Mouse (Mus musculus): ENCODE measurements around the gene Cttnbp2.
"Not testable (repeated sequence)": the region's sequence is repeated elsewhere in the genome, so short reads cannot be mapped to it uniquely, and the experiment has no call there.

Cttnbp2 gene

GRCm38 (mm10) chr6:18417866-18418454 is 96.7 kb downstream of the Cttnbp2 start:
- no peak for DNase-seq (ENCODE audit: low read depth, low spot score)

- DNase-seq (ENCODE audit: low read depth, low spot score) = no peak
Observed at GRCm38 (mm10) chr6:18415961-18416360, 98.7 kb downstream of the Cttnbp2 start.

GRCm38 (mm10) chr6:18411505-18412225 is 103.0 kb downstream of the Cttnbp2 start:
- DNase-seq (ENCODE audit: low read depth, low spot score) = no peak

- no peak for DNase-seq (ENCODE audit: low read depth, low spot score)
Observed at GRCm38 (mm10) chr6:18408445-18408844, 106.2 kb downstream of the Cttnbp2 start.

GRCm38 (mm10) chr6:18401066-18401674 is 113.5 kb downstream of the Cttnbp2 start:
- peak; percentile 15 for DNase-seq (ENCODE audit: low read depth, low spot score)

- no peak for DNase-seq (ENCODE audit: low read depth, low spot score)
Observed at GRCm38 (mm10) chr6:18381380-18381779, 133.3 kb downstream of the Cttnbp2 start.

GRCm38 (mm10) chr6:18380300-18381202 is 134.1 kb downstream of the Cttnbp2 start:
- no peak for DNase-seq (ENCODE audit: low read depth, low spot score)

GRCm38 (mm10) chr6:18377755-18378154 is 136.9 kb downstream of the Cttnbp2 start:
- DNase-seq (ENCODE audit: low read depth, low spot score) = not testable (repeated sequence)

GRCm38 (mm10) chr6:18374744-18375143 is 139.9 kb downstream of the Cttnbp2 start:
- no peak for DNase-seq (ENCODE audit: low read depth, low spot score)

GRCm38 (mm10) chr6:18373652-18374051 is 141.0 kb downstream of the Cttnbp2 start:
- no peak for DNase-seq (ENCODE audit: low read depth, low spot score)

GRCm38 (mm10) chr6:18372447-18373228 is 142.0 kb downstream of the Cttnbp2 start:
- DNase-seq (ENCODE audit: low read depth, low spot score) = peak; percentile 77

GRCm38 (mm10) chr6:18369723-18370122 is 144.9 kb downstream of the Cttnbp2 start:
- DNase-seq (ENCODE audit: low read depth, low spot score) = no peak

GRCm38 (mm10) chr6:18369054-18369453 is 145.6 kb downstream of the Cttnbp2 start:
- DNase-seq (ENCODE audit: low read depth, low spot score) = no peak

- no peak for DNase-seq (ENCODE audit: low read depth, low spot score)
Observed at GRCm38 (mm10) chr6:18362232-18362631, 152.4 kb downstream of the Cttnbp2 start.

- DNase-seq (ENCODE audit: low read depth, low spot score) = peak; percentile 19
Observed at GRCm38 (mm10) chr6:18360955-18361354, 153.7 kb downstream of the Cttnbp2 start.

- DNase-seq (ENCODE audit: low read depth, low spot score) = no peak
Observed at GRCm38 (mm10) chr6:18360154-18360553, 154.5 kb downstream of the Cttnbp2 start.

- DNase-seq (ENCODE audit: low read depth, low spot score) = no peak
Observed at GRCm38 (mm10) chr6:18349153-18349858, 165.3 kb downstream of the Cttnbp2 start.

GRCm38 (mm10) chr6:18344272-18344671 is 170.4 kb downstream of the Cttnbp2 start:
- DNase-seq (ENCODE audit: low read depth, low spot score) = no peak

- no peak for DNase-seq (ENCODE audit: low read depth, low spot score)
Observed at GRCm38 (mm10) chr6:18338307-18338706, 176.3 kb downstream of the Cttnbp2 start.

GRCm38 (mm10) chr6:18335393-18335792 is 179.2 kb downstream of the Cttnbp2 start:
- DNase-seq (ENCODE audit: low read depth, low spot score) = no peak

Measured in ZHBTc4 (cell line).